Mouse (Mus musculus) bone marrow macrophage, adult 2 months (primary cell): ENCODE data around the gene Nek1.

ENCODE experiments used
- CTCF ChIP-seq: IDR thresholded peaks from 2 replicates; pipeline ENCODE4 v1.5.1; 2012; ENCODE audit warnings: low read depth, mild to moderate bottlenecking, low read length, moderate library complexity
- POLR2A ChIP-seq: IDR thresholded peaks from 2 replicates; pipeline ENCODE4 v1.6.1; 2012; ENCODE audit warnings: mild to moderate bottlenecking, low read depth, low read length, borderline replicate concordance

DNA sequence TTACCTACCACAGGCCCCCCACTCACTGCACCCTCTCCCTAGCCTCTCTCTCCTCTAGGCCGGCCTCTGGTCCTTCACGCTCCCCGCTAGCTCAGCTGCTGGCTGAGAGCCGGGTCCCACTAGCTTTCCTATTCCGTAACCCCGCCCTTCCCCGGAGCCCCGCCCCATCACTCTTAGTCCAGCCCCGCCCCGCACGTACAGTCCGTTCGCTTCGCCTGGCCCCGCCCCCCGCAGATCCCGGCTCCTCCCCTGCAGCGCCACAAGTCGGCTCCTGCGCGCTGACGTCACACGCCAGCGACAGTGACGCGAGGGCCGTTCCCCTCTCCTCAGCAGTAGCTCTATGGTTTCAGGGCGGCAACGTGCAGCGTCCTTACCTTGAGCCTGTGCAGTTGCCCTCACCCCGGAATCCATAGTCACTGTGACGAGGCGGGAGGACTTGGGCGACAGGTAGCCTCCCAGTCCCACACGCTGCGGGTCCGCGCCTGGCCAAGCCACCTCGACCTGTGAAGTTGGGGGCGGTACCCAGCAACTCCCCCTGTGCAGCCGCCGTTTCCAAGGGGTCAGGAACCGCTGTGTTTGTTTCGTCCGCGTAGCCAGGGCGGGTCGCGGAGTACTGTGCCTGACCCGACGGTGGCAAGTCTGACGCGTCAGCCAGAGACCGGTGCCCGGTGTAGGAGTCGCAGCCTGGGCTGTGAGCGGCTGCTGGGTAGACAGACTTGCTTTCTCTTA is at the start of gene Nek1:
- TF ChIP-seq CTCF (no peak), POLR2A (no peak)
